Mouse (Mus musculus) lung, adult 2 months (tissue): ENCODE measurements around the gene Rfx4.

Experiments
- CTCF ChIP-seq: fragments of 200-500 bp; IDR thresholded peaks from 2 replicates; pipeline ENCODE4 v1.5.1; 2011; ENCODE audit warnings: mild to moderate bottlenecking, low read length, control low read depth; ENCODE audit not compliant: insufficient read depth
- POLR2A ChIP-seq: fragments of 200-500 bp; IDR thresholded peaks from 2 replicates; pipeline ENCODE4 v1.6.1; 2011; ENCODE audit warnings: low read depth, mild to moderate bottlenecking, control low read depth, low read length, borderline replicate concordance; ENCODE audit errors: extremely low read depth

- no peak for TF ChIP-seq POLR2A
- no peak for TF ChIP-seq CTCF
These were observed 193.3 kb downstream of the Rfx4 start for GRCm38 (mm10) chr10:84948970-84949683.
